Mouse (Mus musculus) stomach, embryonic 15.5 days (tissue): ENCODE data around the gene Slc35e3. TPM values are rescaled to one million over a fixed set of nuclear protein-coding genes. Genes with fewer than 3 reads are reported as not detected.

Experiments
- ATAC-seq: fragments of 200-750 bp; cut with Nextera tagmentation; 2 replicates; pipeline ENCODE4 v1.8.0; 2017; ENCODE audit warnings: low read depth, moderate number of reproducible peaks, moderate TSS enrichment; ENCODE audit not compliant: insufficient read depth, low FRiP score
- H3K27ac ChIP-seq: fragments of 300-500 bp; sonication (generic); 2 replicates; pipeline ENCODE4 v1.5.1; 2015; ENCODE audit warnings: mild to moderate bottlenecking, inconsistent platforms
- H3K27me3 ChIP-seq: fragments of 300-500 bp; sonication (generic); replicated peaks from 2 replicates; pipeline ENCODE4 v1.6.1; 2015; ENCODE audit warnings: inconsistent platforms
- H3K36me3 ChIP-seq: fragments of 300-500 bp; sonication (generic); 2 replicates; pipeline ENCODE4 v1.6.1; 2015; ENCODE audit warnings: inconsistent platforms
- H3K4me1 ChIP-seq: fragments of 300-500 bp; sonication (generic); 2 replicates; pipeline ENCODE4 v1.6.1; 2015; ENCODE audit warnings: inconsistent platforms
- H3K4me2 ChIP-seq: fragments of 300-500 bp; sonication (generic); 2 replicates; pipeline ENCODE4 v1.6.1; 2015; ENCODE audit warnings: mild to moderate bottlenecking, inconsistent platforms
- H3K4me3 ChIP-seq: fragments of 300-500 bp; sonication (generic); replicated peaks from 2 replicates; pipeline ENCODE4 v1.5.1; 2015; ENCODE audit warnings: inconsistent platforms
- H3K9ac ChIP-seq: fragments of 300-500 bp; sonication (generic); 2 replicates; pipeline ENCODE4 v1.6.1; 2015; ENCODE audit warnings: inconsistent platforms
- H3K9me3 ChIP-seq: fragments of 300-500 bp; sonication (generic); 2 replicates; pipeline ENCODE4 v1.6.1; 2016; ENCODE audit warnings: inconsistent platforms
- WGBS: fragments of 180-500 bp; shearing (Covaris S2); methylation state at CpG from one replicate; pipeline ENCODE4 v1.1.7; 2015; 5-methylcytosine and 5-hydroxymethylcytosine counted together
- polyA plus RNA-seq: library from polyadenylated mRNA; unstranded; fragments of >200 nt; fragmentation: Nextera tagmentation; extraction: Ambion mirVana; gene quantifications from 2 replicates; pipeline ENCODE4 v1.2.1, GENCODE M21; 2015

Gene Slc35e3
- polyA plus RNA-seq, 1 experiment from 2014 or later = 16.5 TPM

DNA sequence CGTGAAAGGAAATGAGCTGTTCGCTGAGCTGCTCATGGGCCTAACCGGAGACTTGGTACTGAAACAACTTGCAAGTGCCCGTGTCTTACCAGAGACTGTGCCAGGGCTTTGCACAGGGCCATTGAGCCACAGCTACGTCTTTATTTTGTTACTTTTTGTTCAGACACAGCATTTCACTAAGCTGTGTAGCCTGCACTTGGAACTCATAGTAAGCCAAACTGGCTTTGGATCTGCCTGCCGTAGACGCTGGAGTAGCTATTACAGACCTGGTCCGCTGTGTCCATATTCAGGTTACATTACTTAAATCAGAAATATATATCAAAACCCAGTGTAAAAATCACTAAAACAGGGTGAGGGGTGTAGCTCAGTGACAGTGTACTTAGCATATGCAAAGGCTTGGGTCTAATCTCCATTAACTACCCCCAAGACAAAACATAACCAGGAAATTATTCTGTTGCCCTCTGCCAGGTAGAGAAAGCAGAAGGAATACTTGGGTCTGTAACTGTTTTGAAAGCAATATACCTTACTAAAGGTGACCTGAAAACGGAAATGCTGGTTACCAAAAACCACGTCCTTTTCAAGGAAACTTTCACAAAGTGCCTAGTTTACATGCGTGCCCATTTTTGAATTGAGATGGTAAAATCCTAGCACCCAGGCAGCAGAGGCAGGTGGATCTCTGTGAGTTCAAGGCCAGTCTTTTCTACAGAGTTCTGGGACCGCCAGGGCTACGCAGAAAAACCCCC is 60.1 kb downstream of the Slc35e3 start:
- Histone ChIP-seq H3K4me1 (no peaks in the 10 kb centered on the region), H3K4me3 (no peak overlapping the region), H3K9me3 (no peaks in the 10 kb centered on the region), H3K9ac (no peak overlapping the region), H3K36me3 (peaks cover 25% of the 10 kb centered on the region), H3K27me3 (no peaks in the 10 kb centered on the region), H3K27ac (no peak overlapping the region), H3K4me2 (no peak overlapping the region)
- WGBS = 90% methylated on average over 13 of the region's 13 CpGs
- ATAC-seq = no peak

DNA sequence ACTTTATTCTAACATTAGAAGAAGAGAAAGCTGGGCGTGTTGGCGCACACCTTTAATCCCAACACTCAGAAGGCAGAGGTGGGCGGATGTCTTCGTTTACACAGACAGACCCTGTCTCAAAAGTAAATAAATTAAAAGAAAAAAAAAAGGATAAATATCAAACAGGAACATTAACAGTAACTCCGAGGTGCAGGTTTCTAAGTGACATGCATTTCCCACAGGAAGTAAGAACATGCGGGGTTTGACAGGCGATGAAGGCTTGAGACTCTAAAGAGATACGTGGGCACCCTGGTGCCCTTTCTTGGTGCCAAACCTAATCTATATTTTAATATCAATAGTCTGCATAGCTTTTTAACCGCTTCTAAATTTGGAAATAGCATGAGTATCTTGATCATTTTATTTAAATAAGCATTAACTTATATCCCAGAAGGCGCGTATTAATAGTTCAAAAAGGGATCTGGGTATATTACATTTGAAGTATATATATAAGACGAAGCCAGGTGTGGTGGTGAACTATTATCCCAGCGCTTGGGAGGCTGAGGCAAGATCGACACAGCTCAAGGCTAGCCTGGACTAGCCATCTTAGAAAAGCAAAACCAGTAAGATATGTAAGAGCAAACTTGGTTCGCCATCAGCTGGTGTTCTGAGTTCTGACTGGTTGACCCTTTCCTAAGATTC is 60.9 kb downstream of the Slc35e3 start:
- H3K4me1 ChIP-seq = no peaks in the 10 kb centered on the region
- no peak overlapping the region for H3K4me2 ChIP-seq
- no peak overlapping the region for H3K4me3 ChIP-seq
- no peak overlapping the region for H3K27ac ChIP-seq
- WGBS = 87% methylated on average over 15 of the region's 15 CpGs
- no peaks in the 10 kb centered on the region for H3K27me3 ChIP-seq
- peaks cover 20% of the 10 kb centered on the region for H3K36me3 ChIP-seq
- H3K9ac ChIP-seq = no peak overlapping the region
- ATAC-seq = no peak
- no peaks in the 10 kb centered on the region for H3K9me3 ChIP-seq

DNA sequence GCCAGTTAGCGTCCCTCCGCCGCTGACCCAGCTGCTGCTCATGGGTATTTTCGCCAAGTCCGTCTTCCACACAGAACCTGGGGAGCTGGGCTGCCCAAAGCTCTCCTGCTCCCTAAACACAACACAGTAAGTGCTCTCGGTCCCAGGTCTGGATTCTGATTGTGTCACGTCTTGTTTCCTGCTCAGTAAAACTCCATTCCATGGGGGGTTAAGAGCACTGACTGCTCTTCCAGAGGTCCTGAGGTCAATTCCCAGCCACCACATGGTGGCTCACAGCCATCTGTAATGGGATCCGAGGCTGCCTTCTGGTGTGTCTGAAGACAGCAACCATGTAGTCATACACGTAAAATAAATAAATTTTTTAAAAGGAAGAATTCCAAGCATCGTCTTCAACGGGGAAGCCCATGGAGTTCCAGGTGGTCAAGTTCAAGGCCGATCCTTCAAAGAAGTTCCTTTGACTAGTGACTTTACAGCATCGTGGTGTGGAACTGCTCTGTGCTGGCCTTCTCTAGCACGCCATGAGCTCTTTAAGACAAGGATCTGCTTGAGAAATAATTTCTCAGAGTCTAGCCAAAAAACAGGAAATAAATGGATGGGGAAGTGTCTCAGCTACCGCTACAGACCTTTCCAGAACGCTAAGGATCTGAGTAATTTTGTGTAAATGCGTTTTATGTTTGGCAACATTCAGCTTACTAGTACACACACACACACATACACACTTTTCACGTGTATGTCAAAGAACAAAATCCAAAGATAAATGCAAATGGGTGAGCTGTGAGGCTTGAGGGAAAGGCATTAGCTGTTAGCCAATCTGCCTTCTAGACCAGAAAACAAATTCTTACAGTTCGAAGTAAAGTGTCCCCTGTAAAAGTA is 61.6 kb downstream of the Slc35e3 start:
- no peak overlapping the region for H3K27ac ChIP-seq
- 0 out of 2 replicates have a peak, but pooled peaks cover 16% of the 10 kb centered on the region for H3K36me3 ChIP-seq
- no peaks in the 10 kb centered on the region for H3K27me3 ChIP-seq
- no peaks in the 10 kb centered on the region for H3K4me1 ChIP-seq
- WGBS = 84% methylated on average over 19 of the region's 19 CpGs
- no peak for ATAC-seq
- no peak overlapping the region for H3K4me2 ChIP-seq
- H3K9ac ChIP-seq = no peak overlapping the region
- H3K4me3 ChIP-seq = no peak overlapping the region
- H3K9me3 ChIP-seq = no peaks in the 10 kb centered on the region

- no peaks in the 10 kb centered on the region for H3K4me1 ChIP-seq
- WGBS = 89% methylated on average over 9 of the region's 9 CpGs
- 0 out of 2 replicates have a peak, but pooled peaks cover 8% of the 10 kb centered on the region for H3K36me3 ChIP-seq
- H3K4me3 ChIP-seq = no peak overlapping the region
- H3K9me3 ChIP-seq = no peaks in the 10 kb centered on the region
- no peak overlapping the region for H3K27ac ChIP-seq
- no peaks in the 10 kb centered on the region for H3K27me3 ChIP-seq
- no peak overlapping the region for H3K9ac ChIP-seq
- no peak for ATAC-seq
- H3K4me2 ChIP-seq = no peak overlapping the region
These were observed 62.5 kb downstream of the Slc35e3 start for GRCm38 (mm10) chr10:117683734-117684037.

Other genes starting within 250 kb of the Slc35e3 start
- gene Cpm, start 116.9 kb downstream of the Slc35e3 start, polyA plus RNA-seq = 57.1 and 57.7 TPM in 2 replicates
- gene Mdm2, start 35.6 kb downstream of the Slc35e3 start, polyA plus RNA-seq = 38.2 and 44.1 TPM in 2 replicates
- 53.3 and 64.8 TPM in 2 replicates for gene Nup107, start 46.3 kb upstream of the Slc35e3 start, polyA plus RNA-seq
- 177 and 188 TPM in 2 replicates for gene Rap1b, start 99.7 kb upstream of the Slc35e3 start, polyA plus RNA-seq